Mouse (Mus musculus) left cerebral cortex, adult 6 months (tissue): ENCODE measurements around the gene Cct3. TPM values are rescaled to one million over a fixed set of nuclear protein-coding genes. Genes with fewer than 3 reads are reported as not detected.

Experiments
- long read RNA-seq, 2 experiments: library from polyadenylated mRNA; unstranded; transcript quantifications; one replicate each; pipeline ENCODE4 v2.0.0; 2019 to 2020
- polyA plus RNA-seq: library from polyadenylated mRNA; unstranded; fragments of <200 nt; fragmentation: Nextera tagmentation; gene quantifications from 2 replicates; pipeline ENCODE4 v1.2.3, GENCODE M21; 2021

Gene Cct3
- 165 and 195 TPM in 2 replicates for polyA plus RNA-seq
- long read RNA-seq, experiment 1, transcript Cct3-201 (14 exons, 1,977 nt) = major isoform, 1,268 of 1,335 reads
- long read RNA-seq, experiment 1, partial matches to known transcripts = 36 of 1,335 reads
- long read RNA-seq, experiment 1, other reads (novel, unspliced or antisense) = 28 of 1,335 reads
- long read RNA-seq, experiment 2, transcript Cct3-201 (14 exons, 1,977 nt) = major isoform, 188 of 244 reads
- long read RNA-seq, experiment 2, partial matches to known transcripts = 49 of 244 reads
- long read RNA-seq, experiment 2, other reads (novel, unspliced or antisense) = 4 of 244 reads

GRCm38 (mm10) chr3:88296561-88297318, at the start of gene Cct3, which contains the start of gene Tsacc:
Gene Cct3 (plus strand): TSS chr3:88297116.
Gene Tsacc (minus strand): TSS chr3:88296999.

DNA sequence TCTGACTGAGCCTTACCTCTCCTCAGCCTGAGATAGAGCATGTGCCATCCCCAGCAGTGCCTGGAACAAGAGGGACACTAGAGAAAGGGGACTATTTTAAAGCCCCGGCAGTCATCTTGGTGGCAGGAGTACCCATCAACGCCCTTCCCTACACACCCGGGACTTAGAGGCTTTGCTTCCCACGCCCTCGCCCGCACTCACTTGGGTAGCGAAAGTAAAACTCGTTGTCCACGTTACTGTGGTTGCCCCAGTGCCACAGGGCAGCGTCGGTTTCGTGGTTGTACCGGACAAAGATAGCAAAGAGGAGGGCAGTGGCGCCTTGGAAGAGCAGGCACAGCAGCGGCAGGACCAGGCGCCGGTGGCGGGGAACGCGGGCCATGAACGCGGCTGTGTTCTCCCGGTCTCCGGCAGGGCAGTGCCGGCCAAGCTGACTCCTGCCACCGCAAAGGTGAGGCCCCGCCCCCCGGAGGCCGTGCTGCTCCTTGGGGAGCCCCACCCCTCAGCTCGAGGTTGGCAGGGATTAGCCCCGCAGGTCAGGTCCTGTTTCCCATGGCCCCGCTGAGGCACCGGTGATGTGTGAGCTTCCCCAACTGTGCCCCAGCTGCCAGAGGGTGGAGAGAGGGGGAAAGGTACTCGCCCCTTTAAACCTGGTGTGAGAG, 42.5 kb upstream of the Cct3 start, which contains the start of gene Rhbg:
Gene Rhbg (minus strand): TSS at position 442 of the 659 bp plus-strand sequence.

GRCm38 (mm10) chr3:88287110-88287509, 9.8 kb upstream of the Cct3 start, which contains the start of gene Gm38392:
Gene Gm38392 (minus strand): TSS chr3:88287210.

DNA sequence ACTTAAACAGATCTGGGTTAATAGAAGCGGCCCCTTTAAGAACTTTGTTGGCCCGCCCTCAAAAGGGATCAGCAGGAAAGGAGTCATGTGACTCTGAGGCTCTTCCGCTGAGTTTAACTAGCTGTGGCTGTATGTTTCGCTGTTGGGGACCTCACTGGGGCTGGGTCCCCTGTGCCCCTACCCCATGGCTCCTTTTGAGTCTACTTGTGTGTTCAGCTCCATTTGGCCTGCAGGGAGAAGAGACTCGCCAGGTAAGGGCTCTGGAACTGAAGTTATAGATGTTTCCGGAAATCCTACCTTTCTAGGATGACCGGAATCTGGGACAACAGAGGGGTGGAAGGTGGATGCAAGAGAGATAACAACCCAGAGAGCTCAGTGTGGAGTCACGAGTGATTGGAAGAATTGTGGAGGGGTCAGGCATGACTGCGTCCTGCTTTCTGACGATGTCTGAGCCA, 28.1 kb downstream of the Cct3 start, which contains the start of gene Glmp:
Gene Glmp (plus strand): TSS at position 73 of the 455 bp plus-strand sequence.

GRCm38 (mm10) chr3:88336058-88337013, 39.4 kb downstream of the Cct3 start, which contains the start of the genes Tmem79 and Smg5:
Gene Tmem79 (minus strand): TSS chr3:88336148.
Gene Smg5 (plus strand): TSS chr3:88336260.

GRCm38 (mm10) chr3:88364337-88364736, 67.4 kb downstream of the Cct3 start, which contains the start of gene Paqr6:
Gene Paqr6 (plus strand): TSS chr3:88364584.

Other genes with a start within 250 kb of the Cct3 start
- gene Naxe, start 238.6 kb upstream of the Cct3 start, polyA plus RNA-seq = 203 and 228 TPM in 2 replicates
- gene Ttc24, start 218.8 kb upstream of the Cct3 start, polyA plus RNA-seq = not detected in 2 replicates
- 0.18 and 0.29 TPM in 2 replicates for gene Iqgap3, start 215.1 kb upstream of the Cct3 start, polyA plus RNA-seq
- 21.3 and 112 TPM in 2 replicates for gene Mef2d, start 154.7 kb upstream of the Cct3 start, polyA plus RNA-seq
- not detected in 2 replicates for gene Rhbg, start 42.4 kb upstream of the Cct3 start, polyA plus RNA-seq
- not detected in 2 replicates for gene Gm38392, start 9.9 kb upstream of the Cct3 start, polyA plus RNA-seq
- 4.4 and 5.3 TPM in 2 replicates for gene Tsacc, start 117 bp upstream of the Cct3 start, polyA plus RNA-seq
- gene Glmp, start 27.9 kb downstream of the Cct3 start, polyA plus RNA-seq = 143 and 151 TPM in 2 replicates
- gene Tmem79, start 39.0 kb downstream of the Cct3 start, polyA plus RNA-seq = 2.0 and 2.1 TPM in 2 replicates
- 8.0 and 9.2 TPM in 2 replicates for gene Smg5, start 39.1 kb downstream of the Cct3 start, polyA plus RNA-seq
- 11.8 and 12.5 TPM in 2 replicates for gene Paqr6, start 67.5 kb downstream of the Cct3 start, polyA plus RNA-seq
- 0.42 and 0.59 TPM in 2 replicates for gene Bglap3, start 75.6 kb downstream of the Cct3 start, polyA plus RNA-seq
- gene Bglap2, start 81.6 kb downstream of the Cct3 start, polyA plus RNA-seq = 1.0 and 1.1 TPM in 2 replicates
- not detected in 2 replicates for gene Bglap, start 87.3 kb downstream of the Cct3 start, polyA plus RNA-seq
- 7.3 and 9.7 TPM in 2 replicates for gene Pmf1, start 113.2 kb downstream of the Cct3 start, polyA plus RNA-seq
- gene Slc25a44, start 128.0 kb downstream of the Cct3 start, polyA plus RNA-seq = 41.1 and 42.3 TPM in 2 replicates
- 14.1 and 17.3 TPM in 2 replicates for gene Sema4a, start 164.1 kb downstream of the Cct3 start, polyA plus RNA-seq
- 51.8 and 54.5 TPM in 2 replicates for gene Lmna, start 212.8 kb downstream of the Cct3 start, polyA plus RNA-seq
- 0.29 and 0.49 TPM in 2 replicates for gene Mex3a, start 235.3 kb downstream of the Cct3 start, polyA plus RNA-seq